Mouse (Mus musculus): ENCODE data around the gene Ano9. TPM values are rescaled to one million over a fixed set of nuclear protein-coding genes. Genes with fewer than 3 reads are reported as not detected.

The Ano9 gene
- polyA plus RNA-seq (2017; shearing (Covaris generic)) = not detected

GRCm38 (mm10) chr7:141117636-141118035 lies at the start of gene Ano9:
Gene Ano9, minus strand, starts transcription at chr7:141117806.

GRCm38 (mm10) chr7:141122245-141122644 lies 4.6 kb upstream of the Ano9 start, which contains the start of gene Ptdss2:
Gene Ptdss2, plus strand, starts transcription at chr7:141122382.

GRCm38 (mm10) chr7:141099911-141100691 lies 17.5 kb downstream of the Ano9 start, which contains the start of gene Sigirr:
Gene Sigirr, minus strand, starts transcription at chr7:141100572.

GRCm38 (mm10) chr7:141077841-141078240 lies 39.8 kb downstream of the Ano9 start, which contains the start of gene Pkp3:
Gene Pkp3, plus strand, starts transcription at chr7:141078218.

GRCm38 (mm10) chr7:141060426-141061242 lies 57.0 kb downstream of the Ano9 start, which contains the start of gene B4galnt4:
Gene B4galnt4, plus strand, starts transcription at chr7:141061104.

Other genes starting within 250 kb of the Ano9 start
- gene Psmd13, start 235.8 kb downstream of the Ano9 start, polyA plus RNA-seq (2017; shearing (Covaris generic)) = 270 TPM
- 10.4 TPM for gene Sirt3, start 235.5 kb downstream of the Ano9 start, polyA plus RNA-seq (2017; shearing (Covaris generic))
- not detected for gene Cox8b, start 217.4 kb downstream of the Ano9 start, polyA plus RNA-seq (2017; shearing (Covaris generic))
- not detected for gene Nlrp6, start 196.9 kb downstream of the Ano9 start, polyA plus RNA-seq (2017; shearing (Covaris generic))
- 40.2 TPM for gene Pgghg, start 176.4 kb downstream of the Ano9 start, polyA plus RNA-seq (2017; shearing (Covaris generic))
- 0.98 TPM for gene Ifitm5, start 167.5 kb downstream of the Ano9 start, polyA plus RNA-seq (2017; shearing (Covaris generic))
- not detected for gene Gm45717, start 161.9 kb downstream of the Ano9 start, polyA plus RNA-seq (2017; shearing (Covaris generic))
- 30.3 TPM for gene Ifitm2, start 161.8 kb downstream of the Ano9 start, polyA plus RNA-seq (2017; shearing (Covaris generic))
- not detected for gene Ifitm1, start 150.6 kb downstream of the Ano9 start, polyA plus RNA-seq (2017; shearing (Covaris generic))
- 8.5 TPM for gene Ifitm3, start 107.0 kb downstream of the Ano9 start, polyA plus RNA-seq (2017; shearing (Covaris generic))
- gene Ifitm6, start 99.9 kb downstream of the Ano9 start, polyA plus RNA-seq (2017; shearing (Covaris generic)) = not detected
- not detected for gene Gm17387, start 88.7 kb downstream of the Ano9 start, polyA plus RNA-seq (2017; shearing (Covaris generic))
- gene B4galnt4, start 56.7 kb downstream of the Ano9 start, polyA plus RNA-seq (2017; shearing (Covaris generic)) = 15.5 TPM
- 411 TPM for gene Pkp3, start 39.6 kb downstream of the Ano9 start, polyA plus RNA-seq (2017; shearing (Covaris generic))
- 274 TPM for gene Sigirr, start 17.2 kb downstream of the Ano9 start, polyA plus RNA-seq (2017; shearing (Covaris generic))
- 8.9 TPM for gene Ptdss2, start 4.6 kb upstream of the Ano9 start, polyA plus RNA-seq (2017; shearing (Covaris generic))
- 159 TPM for gene Rnh1, start 55.1 kb upstream of the Ano9 start, polyA plus RNA-seq (2017; shearing (Covaris generic))
- gene Hras, start 76.2 kb upstream of the Ano9 start, polyA plus RNA-seq (2017; shearing (Covaris generic)) = 5.2 TPM
- 3.4 TPM for gene Lrrc56, start 76.4 kb upstream of the Ano9 start, polyA plus RNA-seq (2017; shearing (Covaris generic))
- 14.1 TPM for gene Lmntd2, start 96.3 kb upstream of the Ano9 start, polyA plus RNA-seq (2017; shearing (Covaris generic))
- gene Rassf7, start 98.1 kb upstream of the Ano9 start, polyA plus RNA-seq (2017; shearing (Covaris generic)) = 29.4 TPM
- 122 TPM for gene Phrf1, start 111.0 kb upstream of the Ano9 start, polyA plus RNA-seq (2017; shearing (Covaris generic))
- gene Irf7, start 148.7 kb upstream of the Ano9 start, polyA plus RNA-seq (2017; shearing (Covaris generic)) = 160 TPM
- not detected for gene Cdhr5, start 159.0 kb upstream of the Ano9 start, polyA plus RNA-seq (2017; shearing (Covaris generic))
- not detected for gene Sct, start 161.3 kb upstream of the Ano9 start, polyA plus RNA-seq (2017; shearing (Covaris generic))
- not detected for gene Drd4, start 174.2 kb upstream of the Ano9 start, polyA plus RNA-seq (2017; shearing (Covaris generic))
- 15.6 TPM for gene Deaf1, start 209.9 kb upstream of the Ano9 start, polyA plus RNA-seq (2017; shearing (Covaris generic))
- gene Tmem80, start 209.9 kb upstream of the Ano9 start, polyA plus RNA-seq (2017; shearing (Covaris generic)) = 48.1 TPM
- not detected for gene Eps8l2, start 221.1 kb upstream of the Ano9 start, polyA plus RNA-seq (2017; shearing (Covaris generic))

All from CD4-positive, CD25-positive, alpha-beta regulatory T cell, adult 9 weeks (primary cell).